Mouse (Mus musculus): ENCODE results near the gene Sh2d3c.

DNA sequence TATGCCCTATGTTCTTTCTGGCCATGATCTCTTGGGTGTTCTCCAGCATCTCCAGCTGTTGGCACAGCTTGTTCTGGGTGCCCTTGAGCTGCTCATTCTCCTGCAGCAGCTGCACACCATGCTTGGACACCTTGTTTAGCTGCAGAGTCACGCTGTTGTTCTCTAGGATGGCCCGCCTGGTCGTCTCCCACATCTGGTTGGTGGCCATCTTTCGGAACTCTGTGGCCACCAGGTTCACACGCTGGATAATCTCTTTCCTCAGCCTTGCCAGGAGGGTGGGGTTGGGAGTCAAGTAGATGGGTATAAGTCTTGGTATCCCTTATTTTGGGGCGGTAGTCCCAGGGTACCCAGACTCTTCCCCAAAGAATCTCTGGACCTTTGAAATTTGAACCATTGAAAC is 58.9 kb downstream of the Sh2d3c start:
- TF ChIP-seq CTCF (IDR thresholded peaks at IDR 0.05; ENCODE audit: control insufficient read depth, insufficient read depth, low read length) (no peak), POLR2A (IDR thresholded peaks at IDR 0.05; ENCODE audit: borderline replicate concordance, control insufficient read depth, low read depth, low read length) (no peak)

All from bone marrow, adult 2 months (tissue).